Mouse (Mus musculus) left cerebral cortex, adult 2 months (tissue): ENCODE data around the gene Carmil1. TPM values are rescaled to one million over a fixed set of nuclear protein-coding genes. Genes with fewer than 3 reads are reported as not detected.
"Not testable (repeated sequence)": the region's sequence is repeated elsewhere in the genome, so short reads cannot be mapped to it uniquely, and the experiment has no call there.

Source experiments
- DNase-seq, 2 experiments: peaks; one replicate each; pipeline ENCODE4 v3.0.0; 2021 to 2022; ENCODE audit warnings: low spot score in 2 of 2, mixed read lengths in 1 of 2; ENCODE audit errors: extremely low spot score in 1 of 2
- H3K27ac ChIP-seq: fragments of 200-600 bp; 2 replicates; pipeline ENCODE4 v1.8.1; 2022
- H3K4me3 ChIP-seq: fragments of 200-600 bp; 2 replicates; pipeline ENCODE4 v1.8.1; 2022
- CTCF ChIP-seq: fragments of 200-600 bp; IDR thresholded peaks from 2 replicates; pipeline ENCODE4 v1.8.1; 2022; ENCODE audit warnings: antibody characterized with exemption, mild to moderate bottlenecking, moderate library complexity
- intact Hi-C: fragments of 180-260 bp; cut with DNase I; formaldehyde crosslinking; loops from one replicate; pipeline ENCODE4 v1.15.1; 2025
- total RNA-seq, 2 experiments: library from RNA; stranded (reverse); gene quantifications; 2 replicates each; pipeline ENCODE4 v1.2.3; 2021

The Carmil1 gene
- total RNA-seq, 2 experiments from 2014 or later: 32.5 to 34.3 TPM

GRCm38 (mm10) chr13:24105340-24105669 is 175.3 kb downstream of the Carmil1 start:
- H3K4me3 ChIP-seq: no peak overlapping the region
- intact Hi-C loops: no loop called here
- TF ChIP-seq CTCF: no peak
- DNase-seq: no peak
- H3K27ac ChIP-seq: no peak overlapping the region

GRCm38 (mm10) chr13:24104611-24105339 is 175.8 kb downstream of the Carmil1 start:
- H3K4me3 ChIP-seq, intact Hi-C loops, H3K27ac ChIP-seq, DNase-seq: not testable (repeated sequence)

- Histone ChIP-seq H3K27ac (no peak overlapping the region), H3K4me3 (no peak overlapping the region)
- TF ChIP-seq CTCF: no peak
- intact Hi-C loops: no loop called here
- no peak for DNase-seq
Observed at GRCm38 (mm10) chr13:24104016-24104415, 176.6 kb downstream of the Carmil1 start.

- no peak for TF ChIP-seq CTCF
- Histone ChIP-seq H3K27ac (no peak overlapping the region), H3K4me3 (no peak overlapping the region)
- intact Hi-C loops: no loop called here
- no peak for DNase-seq
Observed at GRCm38 (mm10) chr13:24103152-24103551, 177.4 kb downstream of the Carmil1 start.

GRCm38 (mm10) chr13:24102256-24102655 is 178.3 kb downstream of the Carmil1 start:
- no peak for DNase-seq
- no peak overlapping the region for H3K27ac ChIP-seq
- intact Hi-C loops: no loop called here
- H3K4me3 ChIP-seq: no peak overlapping the region
- no peak for TF ChIP-seq CTCF

- TF ChIP-seq CTCF: no peak
- DNase-seq: no peak
- intact Hi-C loops: no loop called here
- H3K27ac ChIP-seq: no peak overlapping the region
- no peak overlapping the region for H3K4me3 ChIP-seq
Observed at GRCm38 (mm10) chr13:24101157-24102130, 179.2 kb downstream of the Carmil1 start.

- Histone ChIP-seq H3K4me3 (no peak overlapping the region), H3K27ac (no peak overlapping the region)
- DNase-seq: no peak
- intact Hi-C loops: no loop called here
- TF ChIP-seq CTCF: no peak
Observed at GRCm38 (mm10) chr13:24100516-24101094, 180.0 kb downstream of the Carmil1 start.

GRCm38 (mm10) chr13:24096573-24096972 is 184.0 kb downstream of the Carmil1 start:
- TF ChIP-seq CTCF: no peak
- DNase-seq: no peak
- Histone ChIP-seq H3K4me3 (no peak overlapping the region), H3K27ac (no peak overlapping the region)
- intact Hi-C loops: no loop called here

- H3K4me3 ChIP-seq: no peak overlapping the region
- H3K27ac ChIP-seq: no peak overlapping the region
- no peak for TF ChIP-seq CTCF
- intact Hi-C loops: no loop called here
- no peak for DNase-seq
Observed at GRCm38 (mm10) chr13:24094825-24095547, 185.6 kb downstream of the Carmil1 start.

GRCm38 (mm10) chr13:24093108-24093507 is 187.5 kb downstream of the Carmil1 start:
- no peak for DNase-seq
- no peak overlapping the region for H3K4me3 ChIP-seq
- intact Hi-C loops: no loop called here
- no peak for TF ChIP-seq CTCF
- no peak overlapping the region for H3K27ac ChIP-seq

- no peak overlapping the region for H3K27ac ChIP-seq
- no peak overlapping the region for H3K4me3 ChIP-seq
- TF ChIP-seq CTCF: no peak
- DNase-seq: no peak
- intact Hi-C loops: no loop called here
Observed at GRCm38 (mm10) chr13:24092073-24092472, 188.5 kb downstream of the Carmil1 start.
